Mouse (Mus musculus): ENCODE data around the gene Dolk. TPM values are rescaled to one million over a fixed set of nuclear protein-coding genes. Genes with fewer than 3 reads are reported as not detected.

The Dolk gene
- total RNA-seq, 2 experiments from 2014 or later = 40.8 to 41.6 TPM

DNA sequence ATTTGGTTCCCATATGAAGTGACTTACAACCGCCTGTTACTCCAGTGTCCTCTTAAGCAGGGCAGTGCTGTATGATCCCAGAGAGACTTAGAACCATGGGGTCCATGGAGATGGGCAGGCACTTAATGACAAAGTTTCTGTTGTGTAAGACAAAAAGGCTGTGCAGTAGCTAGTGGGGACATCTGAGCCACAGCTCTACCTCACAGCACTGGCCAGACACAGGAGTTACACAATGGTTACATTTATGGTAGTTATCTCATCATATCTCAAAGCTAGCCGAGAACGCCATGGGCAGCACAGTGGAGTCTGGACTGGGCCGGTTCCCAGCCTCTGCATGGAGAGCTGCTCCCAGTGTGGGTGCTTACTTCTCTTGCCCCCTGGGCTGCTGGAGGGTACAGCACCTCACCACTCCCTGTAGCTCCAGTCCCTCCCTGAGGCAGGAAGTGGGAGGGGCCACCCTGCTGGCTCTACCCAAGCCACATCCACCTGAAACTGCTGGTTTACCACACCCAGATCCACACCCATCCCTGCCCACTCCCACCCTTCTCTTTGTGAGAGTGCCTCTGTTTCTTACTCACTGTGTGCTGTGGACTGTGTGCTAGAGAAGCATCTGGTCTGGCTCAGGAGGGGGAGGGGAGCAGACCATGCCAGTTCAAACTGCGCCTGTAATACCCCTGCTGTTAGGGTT is 34.6 kb downstream of the Dolk start:
- DNase-seq (ENCODE audit: low spot score in 2 of 2) = no peak

DNA sequence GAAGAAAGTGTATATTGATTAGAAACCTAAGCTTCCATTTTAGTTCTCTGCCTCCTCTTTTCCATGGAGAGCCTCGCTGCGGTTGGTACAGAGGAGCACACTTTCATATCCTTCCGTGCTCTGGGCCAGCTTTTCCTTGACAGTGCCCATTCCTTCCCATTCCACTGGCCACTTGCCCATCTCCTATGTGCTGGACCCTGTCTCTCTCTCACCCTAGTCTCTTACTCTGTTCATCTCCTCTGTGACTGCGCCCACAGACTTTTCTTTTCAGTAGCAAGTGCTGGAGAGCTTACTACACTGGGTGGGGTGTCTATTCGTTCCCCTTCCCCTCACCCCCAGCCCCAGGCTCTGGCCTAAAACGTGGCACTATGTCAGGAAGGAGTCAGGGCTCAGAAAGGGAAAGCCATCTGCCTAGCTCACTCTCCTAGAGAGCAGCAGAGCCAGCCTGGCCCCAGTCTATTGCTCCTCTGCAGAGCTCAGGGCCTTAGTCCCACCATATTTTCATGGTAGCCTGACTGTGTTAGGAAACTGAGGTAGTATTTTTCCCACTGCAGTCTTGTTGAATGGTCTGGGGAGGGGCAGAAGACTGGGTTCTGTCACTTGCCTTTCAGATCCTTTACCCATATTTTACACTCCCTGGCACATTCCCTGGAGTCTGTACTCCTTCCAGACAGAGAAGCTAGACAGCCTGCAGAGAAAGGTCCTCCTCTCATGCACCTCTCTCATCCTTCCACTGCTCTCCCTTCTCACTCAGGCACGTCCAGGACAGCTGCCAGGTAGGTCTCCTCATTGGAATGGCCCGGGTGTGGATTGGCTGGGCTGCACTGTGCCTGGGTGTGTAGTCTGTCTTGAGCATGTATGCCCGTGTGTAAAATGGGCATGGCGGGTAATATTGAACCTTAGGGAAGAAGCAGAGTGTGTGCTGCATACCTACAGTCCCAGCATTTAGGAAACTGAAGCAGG is 35.7 kb downstream of the Dolk start:
- no peak for DNase-seq (ENCODE audit: low spot score in 2 of 2)

DNA sequence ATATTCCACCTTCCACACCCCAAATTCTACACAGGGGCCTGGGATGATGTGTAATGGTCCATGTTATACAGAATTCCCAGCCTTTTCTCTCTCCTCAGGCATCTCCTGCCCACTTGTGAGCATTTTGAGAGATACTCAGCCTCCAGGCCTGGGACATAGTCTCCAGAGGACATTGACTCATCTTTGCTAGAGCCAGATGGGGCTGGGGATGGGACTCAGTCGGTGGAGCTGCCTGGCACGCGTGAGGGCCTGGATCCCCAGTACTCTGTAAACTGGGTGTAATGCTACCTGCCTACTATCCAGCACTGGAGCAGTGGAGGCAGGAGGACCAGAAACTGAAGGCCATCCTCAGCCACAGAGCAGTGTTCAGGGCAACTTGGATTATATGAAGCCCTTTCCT is 37.0 kb downstream of the Dolk start:
- no peak for DNase-seq (ENCODE audit: low spot score in 2 of 2)

DNA sequence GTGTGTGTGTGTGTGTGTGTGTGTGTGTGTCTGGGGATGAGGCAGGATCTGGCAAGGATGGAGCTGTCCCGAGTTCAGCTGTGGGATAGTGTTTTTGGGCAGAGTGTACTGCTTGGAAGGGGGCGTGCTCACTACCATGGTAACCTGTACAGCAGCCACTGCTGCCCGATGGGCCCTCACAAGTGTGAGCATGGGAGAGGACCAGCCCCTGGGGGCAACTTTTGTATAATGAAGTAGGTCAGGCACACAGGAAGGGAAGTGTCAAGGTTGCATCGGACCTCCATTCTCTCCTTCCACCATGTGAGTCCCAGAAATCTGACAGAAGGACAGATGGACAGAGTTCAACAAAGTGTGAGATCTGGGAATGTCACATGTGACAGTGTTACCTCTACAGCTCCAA is 38.5 kb downstream of the Dolk start:
- no peak for DNase-seq (ENCODE audit: low spot score in 2 of 2)

DNA sequence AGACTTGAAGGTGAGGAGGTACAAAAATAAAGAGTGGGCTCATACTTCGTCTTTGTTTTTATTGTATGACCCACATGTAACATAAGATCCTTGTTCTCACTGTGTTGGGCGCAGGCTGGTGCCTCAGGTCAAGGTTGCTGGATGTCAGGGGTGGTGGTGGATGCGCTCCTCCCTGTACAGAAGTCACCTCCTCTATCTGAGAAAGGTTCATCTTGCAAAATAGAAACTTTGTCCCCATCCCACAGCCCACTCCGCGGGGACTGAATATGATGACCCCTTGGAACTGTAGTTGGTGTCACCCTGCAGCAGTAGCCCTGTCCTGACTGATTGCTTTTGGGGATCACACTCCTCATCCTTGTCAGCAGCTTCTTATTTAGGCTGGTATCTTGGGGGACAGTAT is 39.1 kb downstream of the Dolk start:
- DNase-seq (ENCODE audit: low spot score in 2 of 2) = no peak

DNA sequence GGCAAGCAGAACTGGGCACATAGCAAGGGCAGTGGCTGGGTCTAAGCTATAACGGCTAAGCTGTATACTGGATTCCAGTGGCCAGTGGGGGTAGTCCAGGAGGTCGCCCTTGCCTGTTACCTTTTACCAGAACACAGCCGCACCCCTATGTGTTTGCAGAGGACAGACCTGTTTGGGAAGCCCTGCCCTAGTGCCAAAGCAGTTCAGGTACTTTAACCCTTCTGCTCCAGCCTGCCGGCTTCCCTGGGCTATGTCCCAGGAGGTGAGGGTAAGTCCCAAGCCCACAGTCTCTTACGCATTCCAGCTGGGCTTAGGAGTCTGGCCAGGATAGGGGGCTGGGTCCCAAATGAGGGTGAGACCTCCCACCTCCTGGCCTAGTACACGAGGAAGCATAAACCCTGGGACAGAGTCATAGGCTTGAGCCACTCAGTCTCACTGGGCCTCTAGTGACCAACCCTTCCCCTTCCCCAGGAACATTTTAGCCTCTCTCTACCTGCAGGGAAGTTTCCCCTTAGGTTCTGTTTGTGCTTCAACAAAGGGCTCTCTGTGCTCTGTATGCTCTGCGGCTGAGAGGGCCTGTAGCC is 41.4 kb downstream of the Dolk start:
- no peak for DNase-seq (ENCODE audit: low spot score in 2 of 2)

DNA sequence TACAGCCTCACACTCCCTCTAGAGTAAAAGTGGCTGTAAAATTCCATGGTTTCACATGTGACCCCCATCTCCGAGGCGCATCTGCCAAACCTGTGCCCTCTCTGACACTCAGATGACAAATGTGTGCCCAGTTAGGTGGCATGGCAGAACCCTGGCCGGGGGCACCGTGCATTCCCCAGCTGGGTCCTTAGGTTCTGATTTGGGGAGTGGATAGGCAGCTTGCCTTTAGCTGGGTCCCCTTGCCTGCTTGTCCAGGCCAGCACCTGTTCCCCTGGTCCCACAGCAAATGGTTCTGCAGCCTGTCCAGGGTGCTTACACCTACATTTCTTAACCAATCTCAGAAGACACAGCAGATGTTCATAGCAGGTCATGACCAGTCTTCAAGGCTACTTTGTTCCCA is 42.7 kb downstream of the Dolk start:
- DNase-seq (ENCODE audit: low spot score in 2 of 2) = no peak

DNA sequence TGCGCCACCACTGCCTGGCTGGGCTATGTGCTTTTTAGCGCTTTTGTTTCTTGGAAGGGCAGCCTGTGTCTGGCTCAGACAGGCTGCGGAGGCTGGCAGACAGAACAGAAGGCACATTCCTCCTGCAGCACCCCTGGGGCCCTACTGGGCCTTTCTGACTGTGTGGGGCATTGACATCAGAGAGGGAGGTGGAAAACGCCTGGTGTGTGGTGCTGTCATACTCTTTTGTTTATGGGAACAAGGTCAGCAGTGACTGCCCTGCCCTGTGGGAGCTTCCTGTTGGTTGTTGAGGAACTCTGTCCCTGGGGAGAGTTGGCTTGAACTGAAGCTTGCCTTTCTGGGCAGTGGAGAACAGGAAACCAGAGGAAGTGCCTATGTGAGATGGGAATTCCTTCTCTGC is 43.6 kb downstream of the Dolk start:
- peak; percentile 50 to 61 for DNase-seq (ENCODE audit: low spot score in 2 of 2)

DNA sequence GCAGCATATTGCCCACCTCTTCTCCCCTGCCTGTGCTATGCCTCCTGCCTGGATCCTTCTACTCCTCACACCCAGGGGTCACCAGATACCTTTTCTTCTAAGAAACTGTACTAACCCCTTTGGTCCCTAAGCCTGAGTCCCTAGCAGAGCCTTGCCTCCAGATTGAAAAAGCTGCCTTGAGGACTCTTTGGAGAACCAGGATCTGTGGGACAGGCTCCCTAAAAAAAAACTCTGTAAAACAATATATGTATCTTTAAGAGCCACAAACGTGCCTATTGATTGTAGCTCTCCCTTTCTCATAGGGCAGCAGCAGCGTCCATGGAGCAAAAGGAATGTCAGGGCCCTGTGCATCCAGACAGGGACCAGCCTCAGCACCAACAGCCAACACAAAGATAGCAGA is 45.9 kb downstream of the Dolk start, which contains the start of gene Gm28035:
Gene Gm28035 (plus strand): TSS at position 301 of the 400 bp plus-strand sequence.
- DNase-seq (ENCODE audit: low spot score in 2 of 2) = no peak

DNA sequence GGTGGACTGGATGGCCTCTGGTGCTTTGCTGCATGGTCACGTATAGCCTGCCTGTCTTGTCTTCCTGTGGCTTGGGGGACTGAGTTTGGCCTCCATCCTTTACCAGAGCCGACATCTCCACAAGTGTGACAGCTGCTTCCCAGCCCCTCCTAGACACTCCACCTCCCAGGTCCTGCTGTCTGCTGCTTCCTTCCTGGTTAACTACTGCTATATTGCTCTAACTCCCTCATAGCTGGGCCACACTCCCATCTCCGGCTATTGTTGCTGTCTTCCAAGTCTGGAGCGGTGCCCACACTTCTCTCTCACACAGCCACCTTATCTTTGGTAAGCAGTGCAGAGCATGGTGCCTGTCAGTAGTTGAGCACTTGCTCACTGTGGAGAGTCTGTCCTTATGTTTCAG is 46.4 kb downstream of the Dolk start:
- no peak for DNase-seq (ENCODE audit: low spot score in 2 of 2)

DNA sequence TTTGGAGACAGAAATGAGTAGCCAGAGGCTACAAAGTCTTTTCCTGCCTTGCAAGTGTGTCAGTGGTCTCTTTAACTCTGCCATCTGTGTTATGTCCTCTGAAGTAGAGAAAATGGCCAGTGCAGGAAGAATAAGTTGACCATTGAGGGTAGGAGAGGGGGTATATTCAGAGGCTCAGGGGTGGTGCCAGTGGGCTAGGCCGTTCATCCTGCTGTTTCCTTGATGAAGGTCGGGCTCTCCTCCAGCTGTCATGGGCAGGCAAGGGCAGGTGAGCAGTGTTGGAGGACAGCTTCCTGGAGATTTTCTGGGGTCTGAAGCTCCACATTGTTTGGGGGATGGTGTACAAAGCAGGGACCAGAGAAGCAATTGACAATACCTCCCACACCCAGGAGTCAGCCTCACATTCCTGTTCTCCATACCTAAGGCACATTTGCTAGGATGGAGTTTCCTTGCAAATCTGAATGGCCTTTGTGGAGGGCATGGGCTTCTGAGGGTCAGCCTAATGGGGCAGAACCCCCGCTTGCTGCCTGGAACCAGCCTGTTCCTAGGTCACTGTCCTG is 47.1 kb downstream of the Dolk start:
- no peak for DNase-seq (ENCODE audit: low spot score in 2 of 2)

DNA sequence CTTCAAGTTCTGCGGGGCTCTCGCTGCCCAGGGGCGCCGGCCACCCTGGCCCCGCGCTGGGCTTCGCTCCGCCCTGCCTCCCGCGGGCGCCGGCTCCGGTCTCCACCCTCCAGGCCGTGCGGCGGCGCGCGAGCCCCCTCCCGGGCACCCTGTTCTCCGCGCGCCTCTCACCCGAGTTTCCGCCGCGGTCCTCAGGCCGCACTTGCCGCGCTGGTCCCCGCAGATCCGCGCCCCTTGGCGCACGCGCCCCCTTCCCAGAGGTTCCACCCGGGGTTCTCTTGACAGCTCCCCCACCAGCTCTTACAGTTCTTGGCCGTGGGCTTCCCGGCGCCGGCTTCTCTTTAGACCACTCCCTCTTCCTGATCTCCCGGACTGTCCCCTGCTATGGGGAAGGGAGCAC is 48.3 kb downstream of the Dolk start:
- DNase-seq (ENCODE audit: low spot score in 2 of 2) = peak; percentile 74 to 77

DNA sequence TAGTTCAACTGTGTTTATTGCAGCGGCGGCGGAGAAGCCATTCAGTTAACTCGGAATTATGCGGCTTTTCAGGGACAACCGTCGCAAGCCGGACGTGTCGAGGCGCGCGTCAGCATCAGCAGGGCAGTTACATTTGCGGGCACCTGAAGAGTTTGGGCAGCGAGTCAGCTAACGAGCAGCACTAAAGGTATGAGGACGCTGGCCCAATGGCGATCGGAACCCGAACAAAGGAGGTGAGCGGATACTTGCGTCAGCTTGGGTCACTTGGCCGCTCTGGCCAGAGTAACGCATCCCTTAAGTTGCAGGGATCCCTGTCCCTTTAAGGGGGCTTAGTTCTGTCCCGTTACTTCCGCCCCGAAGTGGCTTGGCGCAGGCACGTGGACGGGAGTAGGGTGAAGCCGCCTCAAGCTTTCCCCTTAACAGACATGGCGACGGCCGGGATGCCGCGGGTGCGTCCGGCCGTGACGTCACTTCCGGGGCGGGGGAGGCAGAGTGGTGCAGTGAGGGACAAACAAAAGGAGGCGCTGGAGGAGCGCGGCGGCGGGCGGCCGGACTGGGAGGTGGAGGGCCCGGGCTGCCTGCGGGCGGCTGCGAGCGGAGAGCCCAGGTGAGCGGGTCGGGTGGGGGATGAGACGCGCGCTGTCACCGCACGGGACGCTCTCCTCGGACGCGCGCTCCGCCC is 48.8 kb downstream of the Dolk start, which contains the start of gene Lrrc8a:
Gene Lrrc8a (plus strand): TSS at position 517 of the 682 bp plus-strand sequence.
- DNase-seq (ENCODE audit: low spot score in 2 of 2) = peak; percentile 100

DNA sequence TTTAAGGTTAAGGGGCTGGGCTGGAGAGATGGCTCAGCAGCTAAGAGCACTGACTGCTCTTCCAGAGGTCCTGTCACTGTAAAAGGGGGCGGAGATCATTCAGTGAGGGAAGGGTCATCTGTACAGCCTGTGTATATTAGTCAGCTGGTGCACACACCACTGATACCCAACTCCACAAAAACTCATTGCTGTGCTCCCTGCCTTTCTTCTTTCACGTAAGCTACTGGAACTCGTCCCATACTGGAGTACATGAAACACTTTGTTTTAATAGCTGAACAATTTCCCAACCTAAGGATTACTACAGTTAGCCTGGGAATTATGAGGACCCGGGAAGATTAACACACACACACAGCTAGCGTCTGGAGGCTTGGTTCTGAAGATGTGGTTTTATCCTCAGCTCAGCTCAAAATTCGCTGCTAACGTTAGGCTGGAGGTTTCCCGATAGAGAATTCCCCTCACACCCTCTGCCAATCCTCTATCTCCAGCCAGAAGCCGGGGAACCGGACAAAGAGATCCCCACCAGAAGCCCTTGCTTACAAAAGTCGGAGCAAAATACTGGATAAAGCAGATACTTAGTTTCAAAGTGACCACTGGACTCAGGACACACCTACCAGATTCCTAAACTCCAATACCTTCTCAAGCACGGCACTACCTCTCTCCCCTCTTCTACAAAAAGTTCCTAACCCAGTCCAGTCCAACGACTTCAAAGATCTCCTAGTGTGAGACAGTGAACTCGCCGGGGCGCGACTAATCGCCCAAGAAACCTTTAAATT is 49.5 kb downstream of the Dolk start:
- DNase-seq (ENCODE audit: low spot score in 2 of 2) = no peak

DNA sequence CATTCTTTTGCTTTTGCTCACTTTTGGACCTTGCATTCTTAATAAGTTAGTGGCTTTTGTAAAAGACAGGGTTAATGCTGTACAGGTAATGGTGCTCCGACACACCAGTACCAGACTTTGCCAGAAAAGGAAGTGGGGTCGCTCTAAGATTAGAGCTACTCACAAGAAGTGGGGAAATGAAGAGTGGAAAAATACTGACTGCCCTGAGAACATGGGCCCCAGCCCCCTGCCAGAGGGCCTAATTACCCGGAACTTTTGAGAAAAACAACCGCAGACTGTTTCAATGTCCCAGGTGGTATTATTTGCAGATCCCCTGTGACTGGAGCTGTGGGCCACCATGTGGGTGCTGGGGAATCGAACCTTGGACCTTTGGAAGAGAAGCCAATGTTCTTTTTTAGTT is 50.5 kb downstream of the Dolk start:
- DNase-seq (ENCODE audit: low spot score in 2 of 2) = no peak

Other genes with a start within 250 kb of the Dolk start
- 10 to 100 TPM; 15.9 to 18.3 TPM for gene Wdr34, start 237.5 kb downstream of the Dolk start, total RNA-seq (2021)
- 100 to 1,000 TPM; 210 to 272 TPM for gene Set, start 229.0 kb downstream of the Dolk start, total RNA-seq (2021)
- 1 to 10 TPM; 5.6 to 6.2 TPM for gene Pkn3, start 208.7 kb downstream of the Dolk start, total RNA-seq (2021)
- 10 to 100 TPM in 1 of 2 experiments, 1 to 10 TPM in 1; 9.7 to 15.6 TPM for gene Zdhhc12, start 192.7 kb downstream of the Dolk start, total RNA-seq (2021)
- 10 to 100 TPM; 31.6 to 40.4 TPM for gene Zer1, start 161.7 kb downstream of the Dolk start, total RNA-seq (2021)
- gene Tbc1d13, start 152.6 kb downstream of the Dolk start, total RNA-seq (2021) = 10 to 100 TPM; 38.5 to 53.2 TPM
- 10 to 100 TPM; 34.0 to 40.6 TPM for gene Endog, start 114.8 kb downstream of the Dolk start, total RNA-seq (2021)
- gene Spout1, start 107.9 kb downstream of the Dolk start, total RNA-seq (2021) = 10 to 100 TPM; 21.1 to 25.4 TPM
- 10 to 100 TPM; 18.2 to 26.3 TPM for gene Kyat1, start 80.5 kb downstream of the Dolk start, total RNA-seq (2021)
- gene Lrrc8a, start 48.6 kb downstream of the Dolk start, total RNA-seq (2021) = 10 to 100 TPM; 61.9 to 64.7 TPM
- gene Gm28035, start 45.8 kb downstream of the Dolk start, total RNA-seq (2021) = 1 to 10 TPM; 1.4 to 2.3 TPM
- gene Phyhd1, start 20.1 kb downstream of the Dolk start, total RNA-seq (2021) = 10 to 100 TPM; 13.6 to 18.0 TPM
- not detected for gene Gm28038, start 5.3 kb downstream of the Dolk start, total RNA-seq (2021)
- gene Nup188, start 63 bp upstream of the Dolk start, total RNA-seq (2021) = 10 to 100 TPM; 29.6 to 30.3 TPM
- 10 to 100 TPM; 88.6 to 92.1 TPM for gene Sh3glb2, start 73.0 kb upstream of the Dolk start, total RNA-seq (2021)
- 100 to 1,000 TPM in 1 of 2 experiments, 10 to 100 TPM in 1; 83.1 to 102 TPM for gene Miga2, start 77.9 kb upstream of the Dolk start, total RNA-seq (2021)
- 10 to 100 TPM; 13.2 to 15.2 TPM for gene Dolpp1, start 105.9 kb upstream of the Dolk start, total RNA-seq (2021)
- 100 to 1,000 TPM; 175 to 243 TPM for gene Crat, start 129.5 kb upstream of the Dolk start, total RNA-seq (2021)
- 100 to 1,000 TPM; 134 to 138 TPM for gene Ptpa, start 129.7 kb upstream of the Dolk start, total RNA-seq (2021)
- gene Ier5l, start 187.9 kb upstream of the Dolk start, total RNA-seq (2021) = 1 to 10 TPM; 3.1 to 5.1 TPM

All from adrenal gland, adult 18-20 months (tissue).